Mouse (Mus musculus) layer of hippocampus, adult 8-10 months (tissue): ENCODE results near the gene Ubl5. TPM values are rescaled to one million over a fixed set of nuclear protein-coding genes. Genes with fewer than 3 reads are reported as not detected.
"Not testable (repeated sequence)": the region's sequence is repeated elsewhere in the genome, so short reads cannot be mapped to it uniquely, and the experiment has no call there.

Experiments used
- DNase-seq, 2 experiments: peaks; one replicate each; pipeline ENCODE4 v3.0.0; 2022; ENCODE audit warnings: low spot score in 2 of 2
- total RNA-seq, 4 experiments: library from RNA; stranded (reverse); gene quantifications; 2 replicates each; pipeline ENCODE4 v1.2.4; 2022

Ubl5 gene
- total RNA-seq, 4 experiments from 2014 or later = 231 to 321 (median 276) TPM

DNA sequence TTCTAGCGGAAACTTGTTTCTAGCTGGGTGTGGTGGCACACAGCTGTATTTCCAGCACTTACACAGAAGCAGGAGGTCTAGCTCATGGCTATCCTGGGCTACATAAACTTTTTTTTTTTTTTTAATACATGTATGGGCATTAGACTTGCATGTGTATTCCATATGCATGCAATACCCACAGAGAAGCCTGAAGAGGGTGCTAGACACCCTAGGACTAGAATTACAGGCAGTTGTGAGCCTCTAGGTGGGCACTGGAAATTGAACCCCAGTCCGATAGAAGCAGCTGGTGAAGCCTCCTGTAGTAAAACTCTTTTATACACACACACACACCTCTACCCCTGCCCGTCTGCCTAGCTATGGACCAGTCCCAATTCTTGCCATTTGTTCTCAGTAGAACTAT lies 11.2 kb downstream of the Ubl5 start:
- DNase-seq = no peak

DNA sequence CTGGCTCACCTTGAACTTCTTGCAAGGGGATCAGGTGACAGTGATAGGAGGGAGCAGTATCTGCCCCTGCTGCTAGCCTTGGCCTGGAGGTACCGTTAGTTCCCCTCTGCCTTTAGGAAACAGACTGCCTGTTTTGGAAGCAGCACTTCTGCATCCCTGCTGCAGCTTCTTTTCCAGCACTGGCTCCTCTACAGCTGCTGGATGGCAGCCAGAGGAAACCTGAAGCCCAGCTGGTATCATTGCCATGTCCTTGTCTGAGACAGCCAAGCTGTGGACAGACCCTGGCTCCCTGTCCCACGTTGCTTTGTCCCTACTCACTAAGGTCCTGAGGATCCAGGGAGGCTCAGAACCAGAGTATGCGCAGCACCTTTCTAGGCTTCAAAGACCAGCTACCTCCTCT lies 14.9 kb downstream of the Ubl5 start:
- no peak for DNase-seq

DNA sequence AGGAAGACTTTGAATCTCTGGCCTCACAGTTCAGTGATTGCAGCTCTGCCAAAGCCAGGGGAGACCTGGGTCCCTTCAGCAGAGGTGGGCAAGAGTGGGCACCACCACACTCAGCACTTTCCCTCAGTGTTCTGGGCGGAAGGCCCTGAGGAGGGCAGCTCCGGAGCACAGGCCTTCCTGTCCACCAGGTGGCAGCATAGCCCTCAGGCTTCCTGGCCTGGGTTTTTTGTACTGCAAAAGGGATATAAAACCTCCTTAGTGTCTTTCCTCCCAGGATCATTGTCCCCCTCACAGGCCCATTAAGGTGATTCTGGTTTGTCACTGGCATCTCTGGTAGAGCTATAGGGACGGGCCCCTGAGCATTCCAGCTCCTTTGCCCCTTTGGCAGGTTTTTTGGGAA lies 19.6 kb downstream of the Ubl5 start:
- peak; percentile 57 to 79 for DNase-seq

DNA sequence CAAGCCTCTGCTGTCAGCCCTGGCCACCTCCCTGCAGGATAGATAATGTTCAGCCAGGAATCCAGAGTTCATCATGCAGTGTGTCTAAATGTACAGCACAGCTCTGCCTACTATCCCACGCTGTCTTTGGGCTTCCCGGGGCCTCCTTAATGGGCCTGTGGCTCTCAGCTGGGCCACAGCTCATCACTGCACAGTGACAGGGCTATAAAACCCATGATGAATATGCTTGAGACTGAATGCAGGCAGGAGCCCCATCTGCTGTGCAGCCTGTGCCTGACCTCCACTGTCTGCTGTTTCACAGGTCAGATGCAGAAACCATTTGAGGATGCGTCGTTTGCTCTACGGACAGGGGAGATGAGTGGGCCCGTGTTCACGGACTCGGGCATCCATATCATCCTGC lies 20.2 kb downstream of the Ubl5 start:
- DNase-seq = no peak

DNA sequence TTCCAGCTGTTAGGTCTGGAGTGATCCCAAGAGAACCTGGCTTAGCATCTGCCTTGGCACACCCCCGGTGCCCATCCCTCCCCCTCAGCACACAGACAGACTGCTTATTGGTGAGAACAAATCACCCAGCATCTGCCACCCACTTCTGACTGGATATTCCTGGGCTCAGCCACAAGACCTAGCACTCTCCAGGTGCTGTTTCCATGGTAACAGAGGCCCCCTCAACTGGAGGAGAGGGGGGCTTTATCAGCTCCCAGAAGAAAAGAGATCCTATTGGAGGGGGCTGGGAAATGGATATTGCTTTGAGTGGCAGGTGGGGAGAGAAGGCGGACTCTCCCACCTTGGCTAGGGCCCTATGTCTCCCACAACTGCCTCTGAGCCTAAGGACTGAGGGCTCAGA lies 21.3 kb downstream of the Ubl5 start:
- peak; percentile 72 to 75 for DNase-seq

DNA sequence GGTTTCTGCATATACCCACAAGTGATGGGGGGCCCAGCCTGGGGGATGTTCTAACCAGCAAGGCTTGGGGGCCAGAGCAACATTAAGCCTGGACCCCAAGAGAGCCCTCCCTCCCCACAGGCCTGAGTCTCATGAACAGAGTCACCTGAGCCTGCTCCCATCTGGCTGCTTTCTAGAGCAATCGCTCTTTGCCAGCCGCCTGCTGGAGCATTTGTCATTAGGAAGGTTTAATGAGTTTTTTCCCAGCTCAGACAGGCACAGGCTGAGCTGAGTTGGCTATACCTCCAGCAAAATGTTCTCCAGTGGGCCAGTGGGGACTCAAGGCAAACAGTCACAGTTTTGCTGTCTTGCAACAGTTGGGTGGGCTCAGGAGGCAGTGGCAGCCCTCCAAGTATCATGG lies 21.7 kb downstream of the Ubl5 start:
- DNase-seq = peak; percentile 66 to 74

DNA sequence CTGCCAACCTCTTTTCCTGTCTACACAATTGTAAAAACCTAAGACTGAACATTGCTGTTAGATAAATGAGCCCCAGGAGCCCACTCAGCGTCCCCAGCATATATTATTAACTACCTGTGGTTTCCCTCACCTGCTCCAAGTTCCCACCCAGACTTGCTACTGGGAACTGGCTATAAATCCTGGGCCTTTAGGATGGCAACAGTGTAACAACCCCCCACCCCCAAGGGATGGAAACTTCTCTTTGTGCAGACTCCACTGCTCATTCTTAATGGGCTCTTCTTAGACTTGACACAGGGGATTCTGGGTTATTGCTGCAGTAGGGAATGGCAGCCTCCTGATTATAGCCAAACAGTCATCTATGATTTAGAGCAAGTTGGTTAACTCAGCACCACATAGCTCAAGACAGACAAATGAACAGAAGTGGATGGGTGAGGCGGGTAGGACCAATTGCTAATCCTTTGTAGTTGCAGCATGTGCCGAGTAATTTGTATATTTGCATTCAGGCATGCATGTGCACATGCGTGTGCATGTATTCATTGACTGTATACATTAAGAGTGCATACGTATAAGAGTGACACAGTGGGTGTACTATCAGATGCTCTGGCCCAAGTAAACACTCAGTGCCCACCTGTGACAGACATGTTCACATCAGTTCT lies 22.4 kb downstream of the Ubl5 start:
- no peak for DNase-seq

DNA sequence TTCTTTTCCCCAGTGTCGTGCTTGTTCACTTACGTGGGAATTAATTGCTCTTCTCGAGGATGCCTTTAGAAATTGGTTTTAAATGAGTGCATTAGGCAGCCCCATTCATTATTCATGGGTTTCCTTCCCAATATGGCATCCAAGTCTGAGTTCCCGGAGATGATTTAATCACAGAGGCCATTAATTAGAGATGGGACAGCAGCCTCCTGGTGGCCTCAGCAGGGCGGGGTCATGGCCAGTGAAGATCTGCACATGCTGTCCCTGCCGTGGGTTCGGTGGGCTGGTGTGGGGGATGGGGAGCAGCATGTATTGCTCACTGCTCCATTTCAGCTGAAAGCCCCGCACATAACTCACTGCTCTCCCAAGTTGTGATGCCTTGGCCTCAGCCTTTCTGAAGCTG lies 23.2 kb downstream of the Ubl5 start:
- DNase-seq = no peak

DNA sequence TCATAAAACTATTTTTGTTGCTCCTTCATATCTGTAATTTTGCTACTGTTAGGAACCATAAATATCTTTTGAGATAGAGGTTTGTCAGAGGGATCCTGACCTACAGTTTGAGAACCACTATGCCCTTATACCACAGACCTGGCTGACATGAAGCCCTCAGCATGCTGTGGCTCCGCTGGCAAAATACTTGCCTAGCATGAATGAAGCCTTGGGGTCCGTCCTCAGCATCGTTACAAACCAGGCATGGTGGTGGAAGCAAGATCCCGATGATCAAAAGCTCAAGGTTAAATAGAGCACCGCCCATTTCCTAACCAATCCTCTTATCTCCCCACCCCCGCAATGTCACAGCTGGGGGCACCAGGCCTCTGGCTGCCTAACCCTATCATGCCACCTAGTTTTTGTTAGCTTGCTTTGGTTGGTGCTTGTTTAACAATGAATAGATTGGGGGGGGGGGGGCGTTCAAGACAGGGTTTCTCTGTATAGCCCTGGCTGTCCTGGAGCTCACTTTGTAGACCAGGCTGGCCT lies 23.9 kb downstream of the Ubl5 start:
- DNase-seq = no peak

DNA sequence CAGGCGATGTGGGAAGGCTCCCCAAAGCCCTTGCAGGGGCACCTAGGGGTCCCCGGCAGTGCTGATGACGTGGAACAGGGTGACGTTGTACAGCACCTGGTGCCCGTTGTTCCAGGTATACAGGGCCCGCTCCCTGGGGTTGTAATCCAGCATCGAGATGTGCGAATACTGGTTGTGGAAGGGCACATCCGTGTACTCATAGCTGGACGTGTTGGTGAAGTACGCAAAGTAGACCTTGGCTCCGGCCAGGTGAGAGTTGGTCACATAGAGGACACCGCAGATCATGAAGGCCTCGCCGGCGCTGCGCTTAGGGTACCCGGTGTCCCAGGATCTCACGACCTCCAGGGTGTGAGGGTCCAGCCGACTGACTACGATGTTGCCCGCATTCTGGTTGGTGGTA lies 25.4 kb downstream of the Ubl5 start:
- DNase-seq = no peak

DNA sequence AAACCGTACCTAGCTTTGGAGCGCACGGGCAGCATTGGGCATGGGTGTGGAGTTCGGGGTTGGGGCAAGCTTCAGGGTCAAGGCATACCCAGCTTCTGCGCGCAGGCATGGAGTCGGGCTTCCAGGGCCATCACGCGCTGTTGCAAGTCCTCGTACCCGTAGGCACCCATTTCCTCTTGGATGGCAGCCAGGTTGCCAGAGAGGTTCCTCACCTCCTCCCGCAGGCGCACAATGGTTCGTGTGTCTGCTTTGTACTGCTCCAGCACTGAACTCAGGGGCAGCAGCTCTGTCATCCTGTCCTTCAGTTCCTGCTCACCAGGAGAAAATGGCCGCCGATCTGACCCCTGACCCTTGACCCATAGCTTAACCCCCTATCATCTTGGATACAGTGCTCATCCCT lies 29.4 kb downstream of the Ubl5 start:
- DNase-seq = no peak

DNA sequence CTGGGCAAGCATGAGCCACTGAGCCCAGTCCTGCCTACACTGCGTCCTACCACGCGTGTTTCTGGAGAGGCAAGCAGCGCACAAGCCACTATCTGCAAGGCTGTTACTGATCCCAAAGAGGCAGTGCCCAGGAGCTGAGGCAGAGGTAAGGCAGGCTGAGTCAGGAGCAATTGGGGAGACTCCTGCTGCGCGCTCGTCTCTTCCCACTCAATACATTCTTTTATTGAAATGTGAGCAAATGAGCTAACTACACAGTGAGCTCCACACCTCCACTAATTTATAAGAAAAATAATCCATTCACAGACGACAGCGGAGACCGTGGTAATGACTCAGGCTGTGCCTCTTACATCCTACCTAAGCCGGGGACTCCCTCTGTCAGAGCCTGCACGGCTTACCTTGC lies 35.2 kb downstream of the Ubl5 start:
- no peak for DNase-seq

DNA sequence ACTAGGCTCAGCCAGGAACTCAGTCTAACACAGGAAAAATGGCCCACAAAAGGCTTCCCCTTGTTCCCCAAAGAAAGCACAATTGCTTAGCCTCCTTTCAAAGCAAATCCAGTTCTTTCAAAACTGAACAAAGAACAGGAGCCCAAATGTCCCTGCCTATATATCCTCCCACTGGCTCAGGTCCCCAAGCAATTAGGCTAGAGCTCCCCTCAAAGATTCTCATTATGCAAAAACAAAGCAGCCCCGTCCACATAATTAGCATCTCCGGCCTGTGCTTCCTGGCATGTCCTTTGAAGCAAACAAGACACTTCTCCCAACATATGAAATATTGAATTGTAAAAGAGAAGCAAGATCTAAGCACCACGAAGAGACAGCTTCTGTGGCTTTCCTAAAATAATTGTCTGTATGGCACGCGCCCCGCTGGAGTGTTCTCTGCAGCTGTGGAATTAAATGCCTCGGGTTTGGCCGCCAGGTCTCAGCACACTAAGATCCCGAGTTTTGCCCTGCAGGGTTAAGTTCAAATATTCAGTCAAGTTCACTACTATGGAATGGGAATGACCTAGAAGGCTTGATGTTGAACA lies 37.8 kb downstream of the Ubl5 start:
- no peak for DNase-seq

DNA sequence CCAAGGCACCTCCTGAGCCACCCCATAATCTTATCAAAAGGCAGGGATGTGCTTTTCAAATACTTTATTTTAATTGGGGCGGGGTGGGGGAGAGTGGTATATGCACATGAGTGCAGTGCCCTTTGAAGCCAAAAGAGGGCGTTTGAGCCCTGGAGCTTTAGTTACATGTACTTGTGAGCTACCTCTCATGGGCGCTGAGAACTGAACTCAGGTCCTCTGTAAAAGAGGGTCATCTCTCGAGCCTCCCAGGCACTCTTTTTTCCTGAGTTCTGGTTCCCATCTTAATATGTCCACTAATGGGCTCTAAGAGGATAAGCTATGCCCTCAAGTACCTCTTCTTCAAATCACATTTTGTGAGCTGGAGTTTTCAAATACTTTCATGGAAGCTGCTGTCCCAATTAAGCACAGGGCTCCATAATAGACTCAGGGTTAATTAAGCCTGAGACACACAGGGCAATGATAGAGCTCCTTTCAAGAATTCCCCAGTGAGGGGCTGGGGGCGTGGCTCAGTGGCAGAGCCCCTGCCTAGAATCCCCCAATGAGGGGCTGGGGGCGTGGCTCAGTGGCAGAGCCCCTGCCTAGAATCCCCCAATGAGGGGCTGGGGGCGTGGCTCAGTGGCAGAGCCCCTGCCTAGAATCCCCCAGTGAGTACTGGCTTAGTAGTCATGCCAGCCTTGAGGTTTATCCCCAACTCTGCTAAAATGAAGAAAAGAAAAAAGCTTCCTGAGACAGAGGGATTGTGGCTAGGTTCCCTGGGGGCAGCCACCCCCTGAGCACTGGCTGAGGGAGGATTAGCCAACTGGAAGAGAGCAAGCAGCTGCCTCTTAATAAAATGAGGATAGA lies 39.1 kb downstream of the Ubl5 start:
- no peak for DNase-seq

DNA sequence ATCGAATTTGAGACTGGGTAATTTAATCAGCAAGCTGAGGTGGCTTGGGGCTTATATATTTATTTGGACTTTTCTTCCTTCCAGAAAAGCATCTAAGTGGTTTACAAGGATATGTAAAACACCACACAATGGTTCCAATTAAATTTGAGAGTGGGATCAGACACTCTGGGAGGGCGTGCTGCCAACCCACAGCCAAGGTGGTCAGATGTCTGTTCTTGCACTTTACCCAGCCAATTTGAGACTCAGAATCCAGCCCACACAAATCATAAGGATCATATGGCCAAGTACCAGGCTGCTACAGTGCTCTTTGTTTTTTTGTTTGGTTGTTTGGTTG lies 39.7 kb downstream of the Ubl5 start:
- DNase-seq = no peak

DNA sequence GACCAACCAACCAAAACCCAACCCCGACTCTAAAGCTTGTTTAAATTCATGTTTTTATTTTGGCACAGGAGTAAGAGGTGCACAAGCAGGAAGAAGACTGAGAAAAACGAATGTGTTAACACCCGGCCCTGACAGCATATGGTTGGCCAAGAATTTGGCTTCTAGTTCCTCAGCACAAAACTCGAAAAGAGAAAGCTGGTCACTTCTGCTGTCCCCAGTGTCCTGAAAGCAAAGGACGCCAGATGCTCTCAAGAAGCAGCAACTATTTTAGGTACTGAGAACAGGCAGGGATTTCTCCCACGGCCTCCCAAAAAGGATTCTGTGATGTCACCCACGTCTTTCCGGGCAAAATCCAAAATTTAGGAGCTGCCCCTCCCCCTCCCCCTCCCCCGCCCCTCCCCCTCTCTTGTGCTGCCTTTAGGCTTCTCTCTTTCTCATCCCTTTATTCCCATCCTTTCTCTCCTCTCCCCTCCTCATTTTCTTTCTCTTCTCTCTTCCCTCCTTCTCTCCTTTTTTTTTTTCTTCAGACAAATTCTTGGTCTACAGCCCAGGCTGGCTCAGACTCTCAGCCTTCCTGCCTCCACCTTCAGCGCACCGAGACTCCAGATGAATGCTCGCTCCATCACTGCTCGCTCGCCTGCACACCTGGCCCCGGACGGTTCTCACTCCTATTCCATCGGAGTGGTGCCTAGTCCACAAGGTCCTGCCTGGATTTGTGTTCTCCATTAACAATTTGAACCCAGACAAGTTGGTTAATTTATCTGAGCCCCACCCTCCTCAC lies 42.6 kb downstream of the Ubl5 start:
- peak; percentile 42 to 43 for DNase-seq

DNA sequence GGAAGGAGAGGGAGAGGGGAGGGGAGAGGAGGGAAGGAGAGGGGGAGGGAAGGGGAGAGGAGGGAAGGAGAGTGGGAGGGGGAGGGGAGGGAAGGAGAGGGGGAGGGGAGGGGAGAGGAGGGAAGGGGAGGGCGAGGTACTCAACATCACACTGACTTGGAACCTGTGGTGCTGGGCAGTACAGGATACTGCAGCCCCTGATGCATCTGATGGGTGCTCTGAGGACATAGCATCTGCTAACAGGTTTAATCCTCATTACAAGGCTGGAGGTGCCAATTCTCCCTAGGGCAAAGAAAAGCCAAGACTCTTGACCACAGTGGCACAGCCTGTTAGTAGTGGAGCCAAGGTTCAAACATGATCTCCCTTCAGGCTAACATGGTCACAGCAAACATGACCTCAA lies 46.7 kb downstream of the Ubl5 start:
- DNase-seq = no peak

DNA sequence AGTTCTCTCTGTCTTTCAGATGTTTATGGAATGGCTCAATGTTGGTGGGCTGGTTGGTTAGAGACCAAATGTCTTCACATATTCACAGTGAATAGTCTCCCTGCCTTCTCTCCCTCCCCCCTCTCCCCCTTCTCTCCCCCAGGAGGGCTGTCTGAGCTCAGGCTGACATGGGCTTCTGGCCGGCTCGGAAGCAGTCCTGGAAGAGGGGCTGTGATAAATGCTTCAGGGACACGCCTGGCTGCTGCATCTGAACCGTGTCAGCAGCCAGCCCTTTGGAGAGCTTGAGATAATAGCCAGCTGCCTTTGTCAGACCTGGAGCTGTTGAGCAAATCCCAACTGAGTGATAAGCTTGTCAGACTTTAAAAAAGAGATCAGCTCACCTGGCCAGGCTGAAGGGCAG lies 47.2 kb downstream of the Ubl5 start:
- no peak for DNase-seq

DNA sequence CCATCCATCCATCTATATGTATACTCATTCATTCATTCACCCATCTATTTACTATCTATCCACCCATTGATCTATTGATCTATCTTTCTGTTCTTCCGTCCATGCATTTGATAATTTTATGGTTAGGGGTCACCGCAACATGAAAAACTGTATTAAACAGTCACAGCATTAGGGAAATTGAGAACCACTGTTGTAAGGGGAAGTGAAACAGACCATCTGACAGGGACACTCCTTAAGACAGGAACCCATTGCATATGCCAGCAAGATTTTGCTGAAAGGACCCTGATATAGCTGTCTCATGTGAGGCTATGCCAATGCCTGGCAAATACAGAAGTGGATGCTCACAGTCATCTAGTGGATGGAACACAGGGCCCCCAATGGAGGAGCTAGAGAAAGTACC lies 47.8 kb downstream of the Ubl5 start:
- DNase-seq = not testable (repeated sequence)

DNA sequence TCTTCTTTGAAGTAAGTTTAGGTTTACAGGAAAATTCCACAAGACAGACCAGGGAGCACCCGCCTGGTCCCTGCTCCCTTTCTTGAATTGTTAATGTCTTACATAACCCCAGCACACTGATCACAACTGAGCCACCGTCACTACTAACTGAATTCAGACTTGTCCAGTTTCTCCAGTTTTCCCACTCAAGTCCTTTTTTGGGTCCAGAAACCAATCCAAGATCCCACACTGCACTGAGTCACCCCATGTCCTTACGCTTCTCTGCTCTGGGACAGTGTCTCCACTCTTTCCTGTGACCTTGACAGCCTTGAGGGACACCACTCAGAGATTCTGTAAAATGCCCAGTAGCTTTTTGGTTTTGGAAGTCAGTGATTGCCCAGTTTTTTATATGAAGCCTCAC lies 50.2 kb downstream of the Ubl5 start:
- DNase-seq = no peak

DNA sequence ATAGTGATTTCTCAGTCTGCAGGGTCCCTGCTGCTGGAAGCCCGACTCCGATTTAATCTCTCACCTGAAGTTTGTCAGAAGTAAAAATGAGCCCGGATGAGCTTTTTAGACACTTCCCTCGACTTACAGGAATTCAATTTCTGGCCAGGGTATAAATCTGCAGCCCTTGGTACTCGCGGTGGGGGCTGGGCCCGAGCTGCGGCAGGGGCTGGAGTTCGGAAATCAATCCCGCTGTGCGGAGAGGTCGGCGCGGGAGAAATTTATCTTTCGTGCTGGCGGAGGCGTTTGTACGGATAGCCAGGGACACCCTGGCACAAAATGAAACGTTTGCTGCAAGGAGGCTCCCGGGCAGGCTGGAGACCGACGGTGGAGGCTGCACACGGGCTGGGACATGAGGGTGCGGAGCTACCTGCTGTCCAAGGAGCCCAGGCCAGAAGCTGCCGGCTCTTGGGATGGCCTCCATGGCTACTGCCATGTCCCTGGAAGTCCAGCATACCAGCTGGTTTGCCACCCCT lies 52.1 kb downstream of the Ubl5 start:
- DNase-seq = no peak
